Mouse (Mus musculus): Measurements from ENCODE around the gene Safb. TPM values are rescaled to one million over a fixed set of nuclear protein-coding genes. Genes with fewer than 3 reads are reported as not detected.

The Safb gene
- 67.6 and 87.0 TPM in 2 replicates for polyA plus RNA-seq (2012; rRNA removed)

DNA sequence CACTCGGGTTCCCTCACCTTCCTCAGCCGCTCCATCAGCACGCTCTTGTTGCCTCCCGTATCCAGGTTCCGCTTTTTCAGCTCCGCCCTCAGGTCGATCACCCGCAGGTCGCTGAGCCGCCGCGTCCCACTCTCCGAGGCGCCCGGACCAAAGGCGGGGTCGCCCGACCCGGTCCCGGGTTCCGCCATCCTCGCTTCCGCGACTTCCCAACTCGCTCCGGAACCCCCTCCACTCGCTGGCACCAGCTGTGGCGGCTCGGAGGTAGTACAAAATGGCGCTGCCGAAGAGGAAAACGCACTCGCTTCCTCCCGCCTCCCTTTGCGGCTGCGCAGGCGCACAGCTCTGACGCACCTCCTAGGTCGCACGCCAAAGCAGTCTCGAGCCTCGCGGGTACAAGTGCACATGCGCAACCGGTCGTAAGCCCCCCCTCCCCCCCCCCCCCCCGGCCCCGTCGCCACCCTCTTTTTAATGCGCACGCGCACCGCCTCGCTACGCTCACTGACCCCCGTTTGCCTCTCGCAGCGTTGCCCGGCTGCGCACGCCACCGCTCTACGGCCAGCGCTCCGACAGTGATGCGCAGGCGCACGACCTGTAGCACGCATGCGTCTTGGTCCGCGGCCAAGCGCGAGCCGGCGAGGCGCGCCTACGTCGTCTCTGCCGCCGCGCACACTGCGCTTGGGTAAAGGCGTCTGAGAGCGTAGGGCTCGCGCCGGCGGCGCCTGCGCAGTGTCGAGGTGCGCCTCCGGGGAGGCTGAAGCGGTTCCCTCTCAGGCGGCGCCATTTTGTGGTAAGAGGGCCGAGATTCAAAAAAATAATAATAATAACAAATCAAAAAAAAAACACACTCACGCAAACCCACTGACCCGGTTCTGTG lies at the start of gene Safb, which contains the start of gene Safb2:
Safb (plus strand) TSS at position 569 of the 874 bp plus-strand sequence.
Safb2 (minus strand) TSS at position 329 of the 874 bp plus-strand sequence.
- H3K27me3 ChIP-seq (replicated peaks; ENCODE audit: control insufficient read depth, insufficient read depth, low read length): no peaks in the 10 kb centered on the region
- H3K36me3 ChIP-seq (ENCODE audit: control insufficient read depth, insufficient read depth, low read length): no peaks in the 10 kb centered on the region; the same call in 1 of the 2 replicates
- H3K27ac ChIP-seq (ENCODE audit: insufficient read depth, low read depth, low read length): peak within 1 kb of the TSS; percentile 90
- WGBS: under 1% methylated on average over 96 of the region's 101 CpGs
- peak within 1 kb of the TSS; percentile 98 for H3K4me3 ChIP-seq (ENCODE audit: insufficient read depth, low read depth, low read length)
- DNase-seq: peak; percentile 99
- H3K4me1 ChIP-seq (ENCODE audit: control insufficient read depth, insufficient read depth, low read length): peaks cover 23% of the 10 kb centered on the region
- TF ChIP-seq POLR2A (IDR thresholded peaks at IDR 0.05; ENCODE audit: low read depth, low read length) (peak; percentile 63), CTCF (conservative IDR thresholded peaks at IDR 0.05; ENCODE audit: insufficient read depth, insufficient read length, low read depth, low read length) (no peak)

DNA sequence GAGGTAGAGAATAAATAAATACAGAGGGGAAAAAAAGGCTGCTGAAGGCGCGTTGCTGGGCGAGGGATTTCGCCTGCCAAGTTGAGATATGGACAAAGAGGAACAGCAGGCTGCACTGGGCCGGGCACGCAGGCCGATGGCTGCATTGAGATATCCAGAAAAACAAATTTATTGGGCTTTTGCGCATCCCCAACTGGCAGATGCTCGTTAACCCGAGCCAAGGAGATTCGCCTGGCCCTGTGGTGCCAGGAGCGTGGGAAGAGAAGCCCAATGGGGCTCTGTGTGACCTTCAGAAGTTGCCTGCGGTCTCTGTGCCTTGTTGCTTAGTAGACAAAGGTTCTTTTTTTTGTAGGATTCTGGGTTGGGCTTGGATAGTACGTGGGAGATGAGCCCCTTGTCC lies 48.4 kb upstream of the Safb start:
- 82% methylated on average over 14 of the region's 14 CpGs for WGBS
- H3K4me1 ChIP-seq (ENCODE audit: control insufficient read depth, insufficient read depth, low read length): no peaks in the 10 kb centered on the region

DNA sequence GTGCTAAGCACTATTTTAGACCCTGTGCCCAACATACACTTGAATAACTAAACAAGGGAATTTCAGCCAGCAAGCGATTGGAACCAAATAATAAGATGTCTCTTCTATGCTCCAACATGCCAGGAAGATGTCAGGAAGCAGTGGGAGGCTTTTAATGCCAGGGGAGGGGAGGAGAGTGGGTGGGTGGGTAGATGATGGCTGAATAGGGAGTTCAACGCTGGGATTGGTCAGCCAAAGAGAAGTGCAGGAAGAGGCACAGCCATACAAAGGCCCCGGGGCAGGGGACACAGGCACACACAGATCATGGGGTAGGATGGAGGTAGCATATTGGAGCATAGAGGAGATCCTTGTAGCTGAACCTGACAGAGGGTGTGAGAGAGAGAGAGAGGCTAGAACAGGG lies 47.8 kb upstream of the Safb start:
- WGBS: 66% methylated on average over 3 of the region's 3 CpGs
- no peaks in the 10 kb centered on the region for H3K27me3 ChIP-seq (replicated peaks; ENCODE audit: control insufficient read depth, insufficient read depth, low read length)
- H3K27ac ChIP-seq (ENCODE audit: insufficient read depth, low read depth, low read length): no peak overlapping the region
- no peak for DNase-seq
- no peak overlapping the region for H3K4me3 ChIP-seq (ENCODE audit: insufficient read depth, low read depth, low read length)
- H3K4me1 ChIP-seq (ENCODE audit: control insufficient read depth, insufficient read depth, low read length): no peaks in the 10 kb centered on the region
- TF ChIP-seq POLR2A (IDR thresholded peaks at IDR 0.05; ENCODE audit: low read depth, low read length) (no peak), CTCF (conservative IDR thresholded peaks at IDR 0.05; ENCODE audit: insufficient read depth, insufficient read length, low read depth, low read length) (no peak)
- H3K36me3 ChIP-seq (ENCODE audit: control insufficient read depth, insufficient read depth, low read length): no peaks in the 10 kb centered on the region

More for the DNA sequence above, 48.4 kb upstream of the Safb start:
- TF ChIP-seq POLR2A (IDR thresholded peaks at IDR 0.05; ENCODE audit: low read depth, low read length) (no peak), CTCF (conservative IDR thresholded peaks at IDR 0.05; ENCODE audit: insufficient read depth, insufficient read length, low read depth, low read length) (no peak)
- H3K36me3 ChIP-seq (ENCODE audit: control insufficient read depth, insufficient read depth, low read length): no peaks in the 10 kb centered on the region
- no peak overlapping the region for H3K4me3 ChIP-seq (ENCODE audit: insufficient read depth, low read depth, low read length)
- no peak for DNase-seq
- no peaks in the 10 kb centered on the region for H3K27me3 ChIP-seq (replicated peaks; ENCODE audit: control insufficient read depth, insufficient read depth, low read length)
- H3K27ac ChIP-seq (ENCODE audit: insufficient read depth, low read depth, low read length): no peak overlapping the region

DNA sequence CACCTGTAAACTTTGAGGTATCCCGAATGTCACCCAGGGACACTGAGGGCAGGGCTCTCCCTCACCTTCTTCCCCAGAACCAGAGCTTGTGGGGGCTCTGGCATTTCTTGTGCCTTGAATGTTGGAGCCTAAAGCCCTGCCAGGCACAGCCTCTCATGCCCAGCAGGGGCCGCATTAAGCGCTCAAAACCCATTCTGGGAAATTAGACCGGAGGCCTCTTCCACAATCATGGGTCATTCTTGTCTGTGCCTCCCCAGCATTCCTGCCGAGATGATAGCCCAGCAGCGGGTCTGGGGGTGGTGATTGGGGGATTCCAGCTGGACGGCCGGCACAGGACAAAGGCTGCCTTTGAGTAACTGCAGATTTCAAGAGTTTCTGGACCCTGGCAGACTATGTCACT lies 46.7 kb upstream of the Safb start:
- WGBS: 35% methylated on average over 8 of the region's 8 CpGs
- no peak overlapping the region for H3K4me3 ChIP-seq (ENCODE audit: insufficient read depth, low read depth, low read length)
- DNase-seq: no peak
- no peaks in the 10 kb centered on the region for H3K4me1 ChIP-seq (ENCODE audit: control insufficient read depth, insufficient read depth, low read length)
- no peak overlapping the region for H3K27ac ChIP-seq (ENCODE audit: insufficient read depth, low read depth, low read length)
- TF ChIP-seq CTCF (conservative IDR thresholded peaks at IDR 0.05; ENCODE audit: insufficient read depth, insufficient read length, low read depth, low read length) (no peak), POLR2A (IDR thresholded peaks at IDR 0.05; ENCODE audit: low read depth, low read length) (no peak)
- no peaks in the 10 kb centered on the region for H3K27me3 ChIP-seq (replicated peaks; ENCODE audit: control insufficient read depth, insufficient read depth, low read length)
- H3K36me3 ChIP-seq (ENCODE audit: control insufficient read depth, insufficient read depth, low read length): no peaks in the 10 kb centered on the region

DNA sequence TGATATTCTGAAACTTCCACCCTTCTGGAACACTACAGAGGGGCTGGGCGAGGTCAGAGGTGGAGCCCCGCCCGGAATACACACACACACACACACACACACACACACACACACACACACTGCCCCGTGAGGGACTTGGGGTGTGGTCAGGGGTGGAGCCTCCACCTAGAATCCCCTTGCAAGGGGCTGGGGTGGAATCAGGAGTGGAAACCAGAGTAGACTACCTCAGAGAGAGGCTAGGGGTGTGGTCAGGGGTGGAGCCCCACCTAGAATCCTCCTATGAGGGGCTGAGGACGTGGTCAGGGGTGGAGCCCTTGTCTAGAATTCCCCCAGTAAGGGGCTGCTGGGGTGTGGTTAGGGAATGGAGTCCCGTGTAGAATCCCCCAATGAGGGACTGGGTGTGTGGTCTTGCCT lies 44.1 kb upstream of the Safb start:
- WGBS: 34% methylated on average over 6 of the region's 6 CpGs
- no peaks in the 10 kb centered on the region for H3K27me3 ChIP-seq (replicated peaks; ENCODE audit: control insufficient read depth, insufficient read depth, low read length)
- H3K4me1 ChIP-seq (ENCODE audit: control insufficient read depth, insufficient read depth, low read length): no peaks in the 10 kb centered on the region
- no peaks in the 10 kb centered on the region for H3K36me3 ChIP-seq (ENCODE audit: control insufficient read depth, insufficient read depth, low read length)
- TF ChIP-seq CTCF (conservative IDR thresholded peaks at IDR 0.05; ENCODE audit: insufficient read depth, insufficient read length, low read depth, low read length) (no peak), POLR2A (IDR thresholded peaks at IDR 0.05; ENCODE audit: low read depth, low read length) (no peak)
- DNase-seq: no peak
- no peak overlapping the region for H3K4me3 ChIP-seq (ENCODE audit: insufficient read depth, low read depth, low read length)
- H3K27ac ChIP-seq (ENCODE audit: insufficient read depth, low read depth, low read length): no peak overlapping the region

DNA sequence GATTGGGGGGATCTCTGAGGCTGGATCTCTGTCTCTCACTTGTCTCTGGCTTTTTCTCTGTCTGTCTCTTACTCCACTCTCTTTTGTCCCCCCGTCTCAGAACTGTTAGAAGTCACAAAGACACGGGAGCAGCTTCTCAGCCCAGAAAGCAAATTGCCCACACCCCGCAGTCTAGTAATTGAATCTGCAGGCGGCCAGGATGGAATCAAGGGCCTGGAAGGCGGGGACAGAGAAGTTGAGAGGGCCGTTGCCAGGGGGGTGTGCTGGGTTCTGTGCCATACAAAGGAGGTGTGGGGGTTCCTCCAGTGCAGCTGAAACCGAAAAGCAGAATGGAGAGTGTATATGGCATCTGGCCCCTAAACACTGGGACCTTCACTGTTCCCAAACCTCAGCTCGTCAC lies 41.9 kb upstream of the Safb start:
- Histone ChIP-seq H3K4me1 (ENCODE audit: control insufficient read depth, insufficient read depth, low read length) (no peaks in the 10 kb centered on the region), H3K4me3 (ENCODE audit: insufficient read depth, low read depth, low read length) (no peak overlapping the region), H3K27me3 (replicated peaks; ENCODE audit: control insufficient read depth, insufficient read depth, low read length) (no peaks in the 10 kb centered on the region), H3K27ac (ENCODE audit: insufficient read depth, low read depth, low read length) (no peak overlapping the region), H3K36me3 (ENCODE audit: control insufficient read depth, insufficient read depth, low read length) (no peaks in the 10 kb centered on the region)
- WGBS: 46% methylated on average over 8 of the region's 8 CpGs
- TF ChIP-seq POLR2A (IDR thresholded peaks at IDR 0.05; ENCODE audit: low read depth, low read length) (no peak), CTCF (conservative IDR thresholded peaks at IDR 0.05; ENCODE audit: insufficient read depth, insufficient read length, low read depth, low read length) (no peak)
- no peak for DNase-seq

DNA sequence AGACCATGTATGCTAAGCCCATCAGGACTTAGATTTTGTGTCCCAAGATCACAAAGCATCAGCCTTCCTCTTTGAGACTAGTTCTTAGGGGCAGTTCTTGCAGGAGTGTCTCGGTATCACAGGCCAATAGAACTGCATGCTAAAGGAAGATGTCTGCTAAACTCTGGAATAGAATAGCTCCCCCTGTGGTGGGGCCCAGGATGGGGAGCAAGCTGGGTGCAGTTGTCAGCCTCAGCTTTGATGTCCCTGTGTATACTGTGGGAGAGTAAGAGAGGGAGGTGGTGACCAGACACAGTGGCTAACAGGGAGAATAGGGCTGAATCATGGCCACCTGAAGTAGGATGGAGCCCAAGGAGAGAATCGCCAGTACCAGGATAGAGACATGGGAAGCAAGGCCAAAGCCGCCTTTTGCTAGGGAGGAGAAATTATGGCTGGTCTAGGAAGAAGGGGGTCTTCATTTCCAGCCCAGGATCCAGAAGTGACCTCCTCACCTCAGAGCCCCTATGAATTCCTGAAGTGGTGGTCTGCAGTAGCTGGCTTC lies 40.9 kb upstream of the Safb start:
- WGBS: 87% methylated on average over 3 of the region's 3 CpGs
- Histone ChIP-seq H3K4me1 (ENCODE audit: control insufficient read depth, insufficient read depth, low read length) (no peaks in the 10 kb centered on the region), H3K27ac (ENCODE audit: insufficient read depth, low read depth, low read length) (no peak overlapping the region), H3K4me3 (ENCODE audit: insufficient read depth, low read depth, low read length) (no peak overlapping the region), H3K36me3 (ENCODE audit: control insufficient read depth, insufficient read depth, low read length) (no peaks in the 10 kb centered on the region), H3K27me3 (replicated peaks; ENCODE audit: control insufficient read depth, insufficient read depth, low read length) (no peaks in the 10 kb centered on the region)
- TF ChIP-seq CTCF (conservative IDR thresholded peaks at IDR 0.05; ENCODE audit: insufficient read depth, insufficient read length, low read depth, low read length): no peak
- no peak for TF ChIP-seq POLR2A (IDR thresholded peaks at IDR 0.05; ENCODE audit: low read depth, low read length)
- no peak for DNase-seq

All from kidney, adult 2 months (tissue).